Mouse (Mus musculus) spleen, embryonic (tissue): Measurements from ENCODE around the gene Eif2ak1.

Experiments
- CTCF ChIA-PET: fragments of 350-600 bp; sonication (Branson Sonifier 250); formaldehyde crosslinking; loops from one replicate; lab custom pipeline; 2022; lab: Charles Lee

Gene Eif2ak1

DNA sequence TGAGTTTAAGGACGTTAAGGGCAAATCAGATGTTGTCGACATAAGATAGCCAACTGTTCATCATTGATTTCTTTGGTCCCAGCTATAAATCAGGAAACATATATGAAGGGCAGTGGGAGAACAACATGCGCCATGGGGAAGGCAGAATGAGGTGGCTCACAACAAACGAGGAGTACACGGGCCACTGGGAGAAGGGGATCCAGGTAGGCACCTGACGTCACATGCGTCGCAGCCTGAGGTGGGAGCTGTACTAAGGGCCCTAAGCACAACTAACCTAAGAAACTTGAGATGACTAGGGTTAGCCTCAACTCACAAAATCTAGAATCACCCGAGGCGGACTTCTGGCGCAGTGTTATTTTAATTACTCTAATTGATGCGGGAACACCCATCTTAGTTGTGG lies 130.8 kb downstream of the Eif2ak1 start:
- CTCF ChIA-PET, result no interaction called here

DNA sequence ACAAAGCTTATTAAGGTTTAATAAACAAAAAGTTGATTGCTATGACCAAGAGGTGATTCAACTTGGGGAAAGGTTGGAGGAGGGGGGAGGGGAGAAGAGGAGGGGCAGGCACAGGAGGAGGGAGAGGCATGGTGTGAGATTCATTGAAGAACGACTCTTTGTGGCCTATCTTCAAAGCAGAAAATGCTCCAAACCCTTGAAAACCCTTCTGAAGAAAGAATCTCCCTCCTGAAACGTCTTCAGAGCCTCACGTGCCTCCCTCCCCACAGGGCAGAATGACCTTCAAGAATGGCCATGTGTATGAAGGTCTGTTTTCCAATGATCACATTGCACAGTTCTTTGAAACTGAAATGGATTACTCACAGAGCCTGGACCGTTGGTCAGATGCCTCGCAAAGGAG lies 132.4 kb downstream of the Eif2ak1 start:
- CTCF ChIA-PET, result no interaction called here
